Mouse (Mus musculus) heart, adult 8-10 months (tissue): ENCODE results near the gene Epn2. TPM values are rescaled to one million over a fixed set of nuclear protein-coding genes. Genes with fewer than 3 reads are reported as not detected.

Experiments
- DNase-seq: peaks from one replicate; pipeline ENCODE4 v3.0.0; 2022; ENCODE audit warnings: low spot score
- total RNA-seq, 4 experiments: library from RNA; stranded (reverse); gene quantifications; 2 replicates each; pipeline ENCODE4 v1.2.4; 2022

Gene Epn2
- total RNA-seq, 4 experiments from 2014 or later = 21.1 to 28.0 (median 23.5) TPM

GRCm38 (mm10) chr11:61540642-61541041, 38.8 kb downstream of the Epn2 start:
- no peak for DNase-seq

- DNase-seq = no peak
These were observed 42.1 kb downstream of the Epn2 start for GRCm38 (mm10) chr11:61537362-61537761.

GRCm38 (mm10) chr11:61536952-61537351, 42.5 kb downstream of the Epn2 start:
- DNase-seq = no peak

GRCm38 (mm10) chr11:61535530-61535929, 44.0 kb downstream of the Epn2 start:
- DNase-seq = no peak

GRCm38 (mm10) chr11:61533571-61533970, 45.9 kb downstream of the Epn2 start:
- peak; percentile 81 for DNase-seq

GRCm38 (mm10) chr11:61532820-61533219, 46.7 kb downstream of the Epn2 start:
- DNase-seq = peak; percentile 35

- no peak for DNase-seq
These were observed 50.2 kb downstream of the Epn2 start for GRCm38 (mm10) chr11:61529268-61529713.

- DNase-seq = no peak
These were observed 52.6 kb downstream of the Epn2 start for GRCm38 (mm10) chr11:61526872-61527271.

- DNase-seq = peak; percentile 30
These were observed 59.9 kb downstream of the Epn2 start for GRCm38 (mm10) chr11:61519484-61520107.

GRCm38 (mm10) chr11:61518871-61519270, 60.6 kb downstream of the Epn2 start:
- no peak for DNase-seq

- DNase-seq = no peak
These were observed 61.5 kb downstream of the Epn2 start for GRCm38 (mm10) chr11:61517971-61518370.

- peak; percentile 38 for DNase-seq
These were observed 64.5 kb downstream of the Epn2 start for GRCm38 (mm10) chr11:61514953-61515352.

- DNase-seq = peak; percentile 99
These were observed 74.7 kb downstream of the Epn2 start, which contains the start of gene B9d1 for GRCm38 (mm10) chr11:61504713-61505257. B9d1 (plus strand) TSS chr11:61505144.

GRCm38 (mm10) chr11:61503933-61504332, 75.6 kb downstream of the Epn2 start:
- DNase-seq = no peak

- DNase-seq = no peak
These were observed 80.6 kb downstream of the Epn2 start for GRCm38 (mm10) chr11:61498736-61499504.

- no peak for DNase-seq
These were observed 82.0 kb downstream of the Epn2 start for GRCm38 (mm10) chr11:61497490-61497889.

GRCm38 (mm10) chr11:61495528-61495927, 84.0 kb downstream of the Epn2 start:
- DNase-seq = no peak

- peak; percentile 94 for DNase-seq
These were observed 85.1 kb downstream of the Epn2 start, which contains the start of gene Mapk7 for GRCm38 (mm10) chr11:61494129-61494997. Mapk7 (minus strand) TSS chr11:61494406.

- no peak for DNase-seq
These were observed 85.9 kb downstream of the Epn2 start for GRCm38 (mm10) chr11:61493525-61494128.

- no peak for DNase-seq
These were observed 86.6 kb downstream of the Epn2 start for GRCm38 (mm10) chr11:61492749-61493401.
